Mouse (Mus musculus) heart, adult 2 months (tissue): ENCODE data around the gene Gldc. TPM values are rescaled to one million over a fixed set of nuclear protein-coding genes. Genes with fewer than 3 reads are reported as not detected.
A peak's percentile ranks its signal among the peaks of the same experiment; 100 is the strongest.

Source experiments
- DNase-seq, 2 experiments: peaks; one replicate each; pipeline ENCODE4 v3.0.0; 2021
- H3K27ac ChIP-seq: fragments of 200-600 bp; 2 replicates; pipeline ENCODE4 v1.8.1; 2022
- H3K27me3 ChIP-seq: fragments of 200-500 bp; 2 replicates; pipeline ENCODE4 v1.6.1; 2012; ENCODE audit warnings: mild to moderate bottlenecking, low read length, inconsistent platforms, mixed read lengths; ENCODE audit not compliant: control insufficient read depth, insufficient read depth
- H3K36me3 ChIP-seq: fragments of 200-500 bp; 2 replicates; pipeline ENCODE4 v1.6.1; 2012; ENCODE audit warnings: low read length, inconsistent platforms; ENCODE audit not compliant: control insufficient read depth, insufficient read depth
- H3K4me1 ChIP-seq: fragments of 200-500 bp; 2 replicates; pipeline ENCODE4 v1.6.1; 2011; ENCODE audit warnings: low read length; ENCODE audit not compliant: control insufficient read depth, insufficient read depth
- H3K4me3 ChIP-seq: fragments of 200-600 bp; 2 replicates; pipeline ENCODE4 v1.8.1; 2022
- H3K79me2 ChIP-seq: fragments of 200-500 bp; replicated peaks from 2 replicates; pipeline ENCODE4 v1.6.1; 2012; ENCODE audit warnings: mild to moderate bottlenecking, inconsistent platforms, low read length, moderate library complexity, mixed read lengths; ENCODE audit not compliant: control insufficient read depth, insufficient read depth
- H3K9ac ChIP-seq: fragments of 200-500 bp; 2 replicates; pipeline ENCODE4 v1.6.1; 2012; ENCODE audit warnings: low read depth, mild to moderate bottlenecking, control low read depth, inconsistent platforms, low read length, mixed read lengths
- CTCF ChIP-seq: fragments of 200-600 bp; IDR thresholded peaks from 2 replicates; pipeline ENCODE4 v1.8.1; 2022; ENCODE audit warnings: antibody characterized with exemption, mild to moderate bottlenecking, moderate library complexity
- EP300 ChIP-seq: fragments of 200-500 bp; IDR thresholded peaks from 2 replicates; pipeline ENCODE4 v1.6.1; 2011; ENCODE audit warnings: low read depth, low read length, control low read depth; ENCODE audit not compliant: insufficient read depth
- POLR2A ChIP-seq: fragments of 200-500 bp; IDR thresholded peaks from 2 replicates; pipeline ENCODE4 v1.6.1; 2011; ENCODE audit warnings: mild to moderate bottlenecking, low read depth, low read length, control low read depth; ENCODE audit not compliant: insufficient read depth
- WGBS: fragments of 180-500 bp; shearing (Covaris S2); methylation state at CpG from one replicate; pipeline ENCODE4 v1.1.7; 2018; 5-methylcytosine and 5-hydroxymethylcytosine counted together
- intact Hi-C: fragments of 180-260 bp; cut with DNase I; formaldehyde crosslinking; loops from one replicate; pipeline ENCODE4 v1.15.1; 2025
- polyA plus RNA-seq: library from polyadenylated mRNA; depleted of rRNA; stranded (reverse); fragments of >200 nt; gene quantifications from 2 replicates; pipeline ENCODE4 v1.2.3, GENCODE M21; 2012
- total RNA-seq, 2 experiments: library from RNA; stranded (reverse); gene quantifications; 2 replicates each; pipeline ENCODE4 v1.2.3; 2021

Gldc gene
- total and polyA plus RNA-seq, 3 experiments = 0.14 to 0.30 (median 0.26) TPM

- no peak for TF ChIP-seq CTCF
- no peak for TF ChIP-seq EP300
- Histone ChIP-seq H3K79me2 (no peaks in the 10 kb centered on the region), H3K27ac (no peak overlapping the region), H3K4me1 (peaks cover 1% of the 10 kb centered on the region; the same call in 1 of the 2 replicates), H3K4me3 (no peak overlapping the region), H3K27me3 (no peaks in the 10 kb centered on the region), H3K9ac (no peak overlapping the region), H3K36me3 (no peaks in the 10 kb centered on the region)
- 74% methylated on average over 5 of the region's 5 CpGs for WGBS
- intact Hi-C loops = no loop called here
- no peak for DNase-seq
Observed at GRCm38 (mm10) chr19:30115606-30116005, 59.6 kb downstream of the Gldc start.

- Histone ChIP-seq H3K27me3 (no peaks in the 10 kb centered on the region), H3K4me3 (no peak overlapping the region), H3K9ac (peak overlapping the region; percentile 16; the same call in 1 of the 2 replicates), H3K36me3 (no peaks in the 10 kb centered on the region), H3K79me2 (no peaks in the 10 kb centered on the region), H3K4me1 (peaks cover 1% of the 10 kb centered on the region; the same call in 1 of the 2 replicates), H3K27ac (no peak overlapping the region)
- peak; percentile 8 to 34 for DNase-seq
- intact Hi-C loops = no loop called here
- 31% methylated on average over 14 of the region's 14 CpGs for WGBS
- no peak for TF ChIP-seq CTCF
- TF ChIP-seq EP300 = peak; percentile 74; the same call in 1 of the 2 replicates
- no peak for TF ChIP-seq POLR2A
Observed at GRCm38 (mm10) chr19:30114919-30115441, 60.2 kb downstream of the Gldc start.

- Histone ChIP-seq H3K4me1 (peaks cover 1% of the 10 kb centered on the region; the same call in 1 of the 2 replicates), H3K9ac (no peak overlapping the region), H3K79me2 (no peaks in the 10 kb centered on the region), H3K27ac (no peak overlapping the region), H3K27me3 (no peaks in the 10 kb centered on the region), H3K4me3 (no peak overlapping the region), H3K36me3 (no peaks in the 10 kb centered on the region)
- intact Hi-C loops = no loop called here
- TF ChIP-seq EP300 (no peak), POLR2A (no peak), CTCF (no peak)
- DNase-seq = no peak
- 90% methylated on average over 16 of the region's 16 CpGs for WGBS
Observed at GRCm38 (mm10) chr19:30112961-30113688, 62.1 kb downstream of the Gldc start.

- no peak overlapping the region for H3K4me3 ChIP-seq
- intact Hi-C loops = no loop called here
- no peak overlapping the region for H3K27ac ChIP-seq
- DNase-seq = no peak
- no peaks in the 10 kb centered on the region for H3K36me3 ChIP-seq
- H3K27me3 ChIP-seq = no peaks in the 10 kb centered on the region
- 96% methylated on average over 3 of the region's 3 CpGs for WGBS
- TF ChIP-seq CTCF = no peak
- TF ChIP-seq POLR2A = no peak
- no peak for TF ChIP-seq EP300
- H3K4me1 ChIP-seq = peaks cover 1% of the 10 kb centered on the region; the same call in 1 of the 2 replicates
- H3K79me2 ChIP-seq = no peaks in the 10 kb centered on the region
- H3K9ac ChIP-seq = no peak overlapping the region
Observed at GRCm38 (mm10) chr19:30111421-30111820, 63.8 kb downstream of the Gldc start.

GRCm38 (mm10) chr19:30109122-30109521 is 66.1 kb downstream of the Gldc start:
- H3K79me2 ChIP-seq = no peaks in the 10 kb centered on the region
- 86% methylated on average over 6 of the region's 6 CpGs for WGBS
- H3K27ac ChIP-seq = no peak overlapping the region
- H3K4me3 ChIP-seq = no peak overlapping the region
- intact Hi-C loops = no loop called here
- no peaks in the 10 kb centered on the region for H3K4me1 ChIP-seq
- TF ChIP-seq EP300 = no peak
- no peak for TF ChIP-seq POLR2A
- TF ChIP-seq CTCF = no peak
- H3K36me3 ChIP-seq = no peaks in the 10 kb centered on the region
- H3K27me3 ChIP-seq = no peaks in the 10 kb centered on the region
- no peak overlapping the region for H3K9ac ChIP-seq
- DNase-seq = no peak

- no peak overlapping the region for H3K4me3 ChIP-seq
- no peaks in the 10 kb centered on the region for H3K4me1 ChIP-seq
- H3K36me3 ChIP-seq = no peaks in the 10 kb centered on the region
- intact Hi-C loops = no loop called here
- no peak for TF ChIP-seq POLR2A
- TF ChIP-seq EP300 = no peak
- no peak for TF ChIP-seq CTCF
- no peak overlapping the region for H3K9ac ChIP-seq
- no peaks in the 10 kb centered on the region for H3K79me2 ChIP-seq
- no peaks in the 10 kb centered on the region for H3K27me3 ChIP-seq
- H3K27ac ChIP-seq = no peak overlapping the region
- DNase-seq = no peak
Observed at GRCm38 (mm10) chr19:30108616-30109015, 66.6 kb downstream of the Gldc start.
